Mouse (Mus musculus): ENCODE measurements around the gene Auts2. TPM values are rescaled to one million over a fixed set of nuclear protein-coding genes. Genes with fewer than 3 reads are reported as not detected.

Auts2 gene
- total and polyA plus RNA-seq, 3 experiments, result not detected

DNA sequence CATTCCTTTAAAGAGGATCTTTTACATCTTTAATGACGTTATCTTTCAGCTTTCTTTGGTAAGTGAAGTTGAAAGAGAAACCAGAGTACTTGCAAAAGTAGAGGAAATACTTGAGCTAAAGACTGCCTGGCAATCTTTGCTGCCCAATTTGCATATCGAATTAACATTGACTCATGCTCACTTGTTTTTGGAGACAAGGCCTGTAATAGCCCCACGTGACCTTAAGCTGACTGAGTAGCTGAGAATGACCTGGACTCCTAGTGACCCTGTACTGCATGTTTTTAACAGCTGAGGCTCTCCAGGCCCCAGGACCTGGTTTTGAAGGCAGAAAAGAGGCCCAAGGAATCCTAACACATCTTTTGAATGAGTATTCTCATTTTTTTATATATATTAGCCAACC, 259.4 kb downstream of the Auts2 start:
- no peaks in the 10 kb centered on the region for H3K4me1 ChIP-seq (ENCODE audit: control insufficient read depth in 1 of 2, insufficient read depth in 2 of 2)

GRCm38 (mm10) chr5:132274098-132274898, 268.8 kb downstream of the Auts2 start:
- Histone ChIP-seq H3K9me3 (replicated peaks; ENCODE audit: low read length) (peaks cover 71% of the 10 kb centered on the region), H3K4me1 (ENCODE audit: control insufficient read depth in 1 of 2, insufficient read depth in 2 of 2) (no peaks in the 10 kb centered on the region), H3K27me3 (replicated peaks) (no peaks in the 10 kb centered on the region), H3K4me2 (ENCODE audit: insufficient read depth, low read depth, poor library complexity, severe bottlenecking) (no peak overlapping the region), H3K9ac (ENCODE audit: insufficient read depth, low read depth) (no peak overlapping the region), H3K27ac (ENCODE audit: insufficient read depth, low read depth) (no peak overlapping the region), H3K36me3 (replicated peaks in 1 of 2; ENCODE audit: control insufficient read depth in 1 of 2, insufficient read depth in 1 of 2, low read length in 1 of 2) (no peaks in the 10 kb centered on the region), H3K79me2 (replicated peaks; ENCODE audit: control insufficient read depth, extremely low read depth, insufficient read depth, poor library complexity, severe bottlenecking) (no peaks in the 10 kb centered on the region), H3K4me3 (replicated peaks in 1 of 3; ENCODE audit: low read depth in 2 of 3, low read length in 2 of 3, poor library complexity in 1 of 3) (no peak overlapping the region)
- in situ Hi-C loops (cut with MboI; ENCODE audit: low pct_ligation_motif_present, low pct_unique_long_range_greater_than_20kb, low sequenced_read_pairs), result no loop called here
- DNase-seq (ENCODE audit: extremely low read depth), result no peak
- TF ChIP-seq SMC3 (IDR thresholded peaks at IDR 0.05; ENCODE audit: low read depth, low read length), result no peak
- dilution Hi-C loops (cut with MboI; ENCODE audit: extremely low pct_ligation_motif_present, extremely low pct_unique_long_range_greater_than_20kb, low sequenced_read_pairs), result no loop called here

More for the DNA sequence above, 259.4 kb downstream of the Auts2 start:
- H3K4me3 ChIP-seq (replicated peaks in 1 of 3; ENCODE audit: low read depth in 2 of 3, low read length in 2 of 3, poor library complexity in 1 of 3), result no peak overlapping the region
- H3K4me2 ChIP-seq (ENCODE audit: insufficient read depth, low read depth, poor library complexity, severe bottlenecking), result no peak overlapping the region
- no peak overlapping the region for H3K27ac ChIP-seq (ENCODE audit: insufficient read depth, low read depth)
- in situ Hi-C loops (cut with MboI; ENCODE audit: low pct_ligation_motif_present, low pct_unique_long_range_greater_than_20kb, low sequenced_read_pairs) (no loop called here), dilution Hi-C loops (cut with MboI; ENCODE audit: extremely low pct_ligation_motif_present, extremely low pct_unique_long_range_greater_than_20kb, low sequenced_read_pairs) (no loop called here)
- H3K79me2 ChIP-seq (replicated peaks; ENCODE audit: control insufficient read depth, extremely low read depth, insufficient read depth, poor library complexity, severe bottlenecking), result no peaks in the 10 kb centered on the region
- H3K36me3 ChIP-seq (replicated peaks in 1 of 2; ENCODE audit: control insufficient read depth in 1 of 2, insufficient read depth in 1 of 2, low read length in 1 of 2), result no peaks in the 10 kb centered on the region
- H3K9ac ChIP-seq (ENCODE audit: insufficient read depth, low read depth), result no peak overlapping the region
- no peaks in the 10 kb centered on the region for H3K27me3 ChIP-seq (replicated peaks)
- DNase-seq (ENCODE audit: extremely low read depth), result no peak
- H3K9me3 ChIP-seq (replicated peaks; ENCODE audit: low read length), result peaks cover 64% of the 10 kb centered on the region
- TF ChIP-seq HCFC1 (IDR thresholded peaks at IDR 0.05; ENCODE audit: low read depth, low read length), result no peak
- TF ChIP-seq ZNF384 (IDR thresholded peaks at IDR 0.05; ENCODE audit: low read depth, low read length), result no peak
- no peak for TF ChIP-seq MAFK (IDR thresholded peaks at IDR 0.05; ENCODE audit: insufficient replicate concordance, low read length)
- TF ChIP-seq CTCF (conservative IDR thresholded peaks at IDR 0.05 in 1 of 2, IDR thresholded peaks at IDR 0.05 in 1 of 2; ENCODE audit: low read depth in 2 of 2, low read length in 2 of 2), result no peak
- TF ChIP-seq CHD1 (IDR thresholded peaks at IDR 0.05; ENCODE audit: low read depth, low read length), result no peak
- no peak for TF ChIP-seq SMC3 (IDR thresholded peaks at IDR 0.05; ENCODE audit: low read depth, low read length)
- TF ChIP-seq ZC3H11A (IDR thresholded peaks at IDR 0.05; ENCODE audit: low read depth, low read length), result no peak
- TF ChIP-seq KAT2A (IDR thresholded peaks at IDR 0.05; ENCODE audit: insufficient replicate concordance, low read length), result no peak
- TF ChIP-seq MYC (IDR thresholded peaks at IDR 0.05; ENCODE audit: low read depth, low read length), result no peak
- TF ChIP-seq POLR2AphosphoS2 (IDR thresholded peaks at IDR 0.05; ENCODE audit: low read depth, low read length), result no peak
- no peak for TF ChIP-seq JUN (IDR thresholded peaks at IDR 0.05; ENCODE audit: insufficient read depth, low read depth, low read length)
- no peak for TF ChIP-seq NRF1 (IDR thresholded peaks at IDR 0.05; ENCODE audit: low read depth, low read length)

DNA sequence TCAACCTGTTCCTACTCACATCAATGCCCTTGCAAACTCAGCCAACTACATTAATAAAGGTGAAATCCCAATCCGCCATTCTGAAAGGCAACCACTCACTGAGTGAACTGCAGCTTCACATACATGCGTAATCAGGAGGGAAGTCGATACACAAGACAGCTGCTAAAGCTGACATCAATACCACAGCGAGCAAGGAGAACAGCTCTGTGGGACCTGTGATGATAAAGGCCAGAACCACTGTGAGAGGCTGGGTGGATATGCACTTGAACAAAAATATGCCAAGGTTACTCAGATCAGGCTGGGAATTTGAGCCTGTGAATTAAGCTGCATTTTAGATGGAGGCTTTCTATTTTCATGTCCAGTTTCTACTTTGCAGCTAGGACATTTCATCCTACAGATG, 271.0 kb downstream of the Auts2 start:
- dilution Hi-C loops (cut with MboI; ENCODE audit: extremely low pct_ligation_motif_present, extremely low pct_unique_long_range_greater_than_20kb, low sequenced_read_pairs) (no loop called here), in situ Hi-C loops (cut with MboI; ENCODE audit: low pct_ligation_motif_present, low pct_unique_long_range_greater_than_20kb, low sequenced_read_pairs) (no loop called here)
- peaks cover 66% of the 10 kb centered on the region for H3K9me3 ChIP-seq (replicated peaks; ENCODE audit: low read length)
- DNase-seq (ENCODE audit: extremely low read depth), result no peak
- no peak overlapping the region for H3K4me2 ChIP-seq (ENCODE audit: insufficient read depth, low read depth, poor library complexity, severe bottlenecking)
- H3K4me1 ChIP-seq (ENCODE audit: control insufficient read depth in 1 of 2, insufficient read depth in 2 of 2), result no peaks in the 10 kb centered on the region
- no peaks in the 10 kb centered on the region for H3K36me3 ChIP-seq (replicated peaks in 1 of 2; ENCODE audit: control insufficient read depth in 1 of 2, insufficient read depth in 1 of 2, low read length in 1 of 2)
- TF ChIP-seq NELFE (IDR thresholded peaks at IDR 0.05; ENCODE audit: low read depth, low read length), result no peak
- no peak for TF ChIP-seq RCOR1 (conservative IDR thresholded peaks at IDR 0.05; ENCODE audit: low read depth, low read length)
- TF ChIP-seq ZC3H11A (IDR thresholded peaks at IDR 0.05; ENCODE audit: low read depth, low read length), result no peak
- TF ChIP-seq GABPA (IDR thresholded peaks at IDR 0.05; ENCODE audit: insufficient replicate concordance, low read depth, low read length), result no peak
- no peak for TF ChIP-seq E2F4 (IDR thresholded peaks at IDR 0.05; ENCODE audit: insufficient replicate concordance, low read depth, low read length)
- TF ChIP-seq TCF12 (IDR thresholded peaks at IDR 0.05; ENCODE audit: low read depth, low read length), result no peak
- no peak for TF ChIP-seq NRF1 (IDR thresholded peaks at IDR 0.05; ENCODE audit: low read depth, low read length)
- no peak for TF ChIP-seq UBTF (IDR thresholded peaks at IDR 0.05; ENCODE audit: low read depth, low read length)
- TF ChIP-seq ZMIZ1 (IDR thresholded peaks at IDR 0.05; ENCODE audit: low read depth, low read length), result no peak
- no peak for TF ChIP-seq EP300 (IDR thresholded peaks at IDR 0.05; ENCODE audit: low read length)
- no peak for TF ChIP-seq POLR2AphosphoS2 (IDR thresholded peaks at IDR 0.05; ENCODE audit: low read depth, low read length)
- TF ChIP-seq HCFC1 (IDR thresholded peaks at IDR 0.05; ENCODE audit: low read depth, low read length), result no peak
- TF ChIP-seq IRF4 (IDR thresholded peaks at IDR 0.05; ENCODE audit: low read depth, low read length), result no peak
- no peak for TF ChIP-seq ELF1 (IDR thresholded peaks at IDR 0.05; ENCODE audit: low read depth, low read length)
- no peak for TF ChIP-seq MYC (IDR thresholded peaks at IDR 0.05; ENCODE audit: low read depth, low read length)
- TF ChIP-seq MXI1 (IDR thresholded peaks at IDR 0.05; ENCODE audit: low read depth, low read length), result no peak
- TF ChIP-seq MAX (IDR thresholded peaks at IDR 0.05; ENCODE audit: low read length), result no peak
- H3K9ac ChIP-seq (ENCODE audit: insufficient read depth, low read depth), result no peak overlapping the region
- H3K79me2 ChIP-seq (replicated peaks; ENCODE audit: control insufficient read depth, extremely low read depth, insufficient read depth, poor library complexity, severe bottlenecking), result no peaks in the 10 kb centered on the region
- no peak overlapping the region for H3K27ac ChIP-seq (ENCODE audit: insufficient read depth, low read depth)
- no peaks in the 10 kb centered on the region for H3K27me3 ChIP-seq (replicated peaks)
- H3K4me3 ChIP-seq (replicated peaks in 1 of 3; ENCODE audit: low read depth in 2 of 3, low read length in 2 of 3, poor library complexity in 1 of 3), result no peak overlapping the region

All from CH12.LX (cell line).